Mouse (Mus musculus) kidney, embryonic 16.5 days (tissue): Measurements from ENCODE around the gene Gm42417. TPM values are rescaled to one million over a fixed set of nuclear protein-coding genes. Genes with fewer than 3 reads are reported as not detected.

Source experiments
- ATAC-seq: fragments of 200-750 bp; cut with Nextera tagmentation; 2 replicates; pipeline ENCODE4 v1.8.0; 2017; ENCODE audit warnings: moderate TSS enrichment; ENCODE audit not compliant: low FRiP score, low TSS enrichment
- H3K27ac ChIP-seq: fragments of 300-500 bp; sonication (generic); 2 replicates; pipeline ENCODE4 v1.5.1; 2014; ENCODE audit warnings: low read length
- H3K27me3 ChIP-seq: fragments of 300-500 bp; sonication (generic); 2 replicates; pipeline ENCODE4 v1.6.1; 2014; ENCODE audit warnings: low read length, control low read depth, mixed read lengths; ENCODE audit not compliant: insufficient read depth
- H3K36me3 ChIP-seq: fragments of 300-500 bp; sonication (generic); 2 replicates; pipeline ENCODE4 v1.6.1; 2014; ENCODE audit warnings: low read length, control low read depth, mixed read lengths; ENCODE audit not compliant: insufficient read depth
- H3K4me1 ChIP-seq: fragments of 300-500 bp; sonication (generic); 2 replicates; pipeline ENCODE4 v1.6.1; 2014; ENCODE audit warnings: low read length, control low read depth, mixed read lengths; ENCODE audit not compliant: insufficient read depth
- H3K4me2 ChIP-seq: fragments of 300-500 bp; sonication (generic); replicated peaks from 2 replicates; pipeline ENCODE4 v1.6.1; 2014; ENCODE audit warnings: low read depth, low read length
- H3K4me3 ChIP-seq: fragments of 300-500 bp; sonication (generic); 2 replicates; pipeline ENCODE4 v1.5.1; 2014; ENCODE audit warnings: mild to moderate bottlenecking, low read length
- H3K9ac ChIP-seq: fragments of 300-500 bp; sonication (generic); replicated peaks from 2 replicates; pipeline ENCODE4 v1.6.1; 2014; ENCODE audit warnings: low read length
- H3K9me3 ChIP-seq: fragments of 300-500 bp; sonication (generic); 2 replicates; pipeline ENCODE4 v1.6.1; 2016; ENCODE audit warnings: low read length, control low read depth
- WGBS: fragments of 180-500 bp; shearing (Covaris S2); extraction: QIAGEN DNeasy Blood & Tissue Kit; methylation state at CpG from one replicate; pipeline ENCODE4 v1.1.7; 2014; 5-methylcytosine and 5-hydroxymethylcytosine counted together
- polyA plus RNA-seq: library from polyadenylated mRNA; unstranded; fragments of >200 nt; fragmentation: Nextera tagmentation; extraction: Ambion mirVana; gene quantifications from 2 replicates; pipeline ENCODE4 v1.2.1, GENCODE M21; 2015

Gm42417 gene
- polyA plus RNA-seq, 1 experiment from 2014 or later: 0.30 TPM

DNA sequence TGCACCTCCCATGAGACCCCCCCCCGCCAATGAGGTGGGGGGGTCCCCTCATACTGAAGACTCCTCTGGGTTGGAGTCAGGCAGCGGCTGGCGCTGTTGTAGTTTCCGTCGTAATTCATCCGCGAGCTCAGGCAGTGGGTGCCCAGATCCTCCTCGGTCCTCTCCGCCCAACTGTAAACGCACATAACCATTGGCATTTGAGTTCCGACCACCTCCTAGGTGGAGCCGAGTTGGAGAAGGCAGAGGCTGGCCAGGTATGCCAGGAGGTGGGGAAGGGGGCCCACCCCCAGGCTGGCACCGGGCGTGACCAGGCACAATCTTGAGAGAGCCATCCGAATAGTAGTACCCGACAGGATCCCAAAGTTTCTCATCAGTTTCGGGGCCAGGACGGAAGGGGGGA lies 10.3 kb upstream of the Gm42417 start:
- WGBS: 61% methylated on average over 18 of the region's 18 CpGs
- no peak for ATAC-seq
- Histone ChIP-seq H3K4me1 (peaks cover 54% of the 10 kb centered on the region), H3K27ac (0 out of 2 replicates have a peak overlapping the region, but pooled peaks have one; percentile 37), H3K9me3 (no peaks in the 10 kb centered on the region), H3K9ac (0 out of 2 replicates have a peak overlapping the region, but pooled peaks have one; percentile 37), H3K4me2 (0 out of 2 replicates have a peak overlapping the region, but pooled peaks have one; percentile 6), H3K27me3 (no peaks in the 10 kb centered on the region), H3K36me3 (peaks cover 60% of the 10 kb centered on the region), H3K4me3 (no peak overlapping the region)

DNA sequence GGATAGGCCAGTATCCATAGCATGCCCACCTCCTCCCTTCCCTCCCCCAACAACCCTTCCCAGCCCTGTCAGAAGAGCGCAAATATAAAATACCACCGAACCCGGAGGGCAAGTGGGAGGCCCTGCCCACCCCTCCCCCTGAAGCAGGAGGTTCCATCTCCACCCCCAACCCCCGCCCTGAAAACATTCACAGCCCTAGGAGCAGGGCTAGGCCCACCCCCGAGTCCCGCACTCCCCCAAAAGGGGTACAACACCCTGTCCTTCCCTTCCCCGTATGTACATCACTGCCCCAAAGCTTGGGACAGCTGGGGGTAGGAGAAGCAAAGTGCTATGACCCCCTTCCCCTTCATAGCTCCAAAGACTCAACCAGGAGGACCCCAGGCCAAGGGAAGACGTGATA lies 9.5 kb upstream of the Gm42417 start:
- Histone ChIP-seq H3K9ac (0 out of 2 replicates have a peak overlapping the region, but pooled peaks have one; percentile 7), H3K27me3 (no peaks in the 10 kb centered on the region), H3K27ac (0 out of 2 replicates have a peak overlapping the region, but pooled peaks have one; percentile 37), H3K36me3 (peaks cover 52% of the 10 kb centered on the region), H3K9me3 (no peaks in the 10 kb centered on the region), H3K4me2 (0 out of 2 replicates have a peak overlapping the region, but pooled peaks have one; percentile 2), H3K4me3 (no peak overlapping the region; the same call in 1 of the 2 replicates), H3K4me1 (peaks cover 47% of the 10 kb centered on the region)
- ATAC-seq: no peak
- WGBS: 33% methylated on average over 8 of the region's 8 CpGs

GRCm38 (mm10) chr1:36547981-36548598 lies 8.9 kb upstream of the Gm42417 start:
- 28% methylated on average over 9 of the region's 9 CpGs for WGBS
- Histone ChIP-seq H3K4me2 (0 out of 2 replicates have a peak overlapping the region, but pooled peaks have one; percentile 14), H3K9me3 (no peaks in the 10 kb centered on the region), H3K4me3 (no peak overlapping the region), H3K27me3 (no peaks in the 10 kb centered on the region), H3K36me3 (peaks cover 45% of the 10 kb centered on the region), H3K4me1 (peaks cover 41% of the 10 kb centered on the region), H3K9ac (no peak overlapping the region; the same call in 1 of the 2 replicates), H3K27ac (peak overlapping the region; percentile 74)
- ATAC-seq: no peak

DNA sequence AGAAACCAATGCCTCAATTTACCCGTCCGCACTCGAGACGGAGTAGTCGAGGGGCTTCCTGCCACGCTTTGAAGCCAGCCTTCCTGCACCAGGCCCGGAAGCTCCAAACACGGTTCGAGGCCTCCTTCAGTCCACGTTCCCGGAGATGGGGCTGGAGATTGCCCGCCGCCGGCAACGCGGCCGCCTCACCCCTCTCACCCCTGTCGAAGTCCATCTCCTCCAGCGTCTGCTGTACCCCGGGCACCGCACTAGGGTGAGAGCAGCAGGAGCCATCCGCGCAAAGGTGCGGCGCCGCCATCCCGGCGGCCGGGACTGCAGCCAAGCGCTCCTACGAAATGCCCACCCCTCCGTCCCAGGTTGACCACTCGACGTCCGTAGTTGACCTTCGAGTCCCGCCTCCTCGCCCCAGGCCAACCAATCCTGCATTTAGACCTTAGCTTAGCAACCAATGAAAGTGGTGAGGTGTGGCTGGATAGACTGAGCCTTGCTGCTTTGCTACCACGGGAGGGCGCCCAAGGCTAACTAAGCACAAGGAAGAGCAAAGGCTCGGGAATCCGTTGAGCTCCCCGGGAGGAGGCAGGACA lies 7.8 kb upstream of the Gm42417 start, which contains the start of gene Ankrd39:
Ankrd39 (minus strand) TSS at position 558 of the 584 bp plus-strand sequence.
- peak within 1 kb of the TSS; percentile 74 for H3K27ac ChIP-seq
- peak within 1 kb of the TSS; percentile 89 for H3K9ac ChIP-seq
- H3K4me2 ChIP-seq: peak within 1 kb of the TSS; percentile 74
- peak; percentile 98 for ATAC-seq
- no peaks in the 10 kb centered on the region for H3K27me3 ChIP-seq
- H3K36me3 ChIP-seq: peaks cover 42% of the 10 kb centered on the region
- no peaks in the 10 kb centered on the region for H3K9me3 ChIP-seq
- peak within 1 kb of the TSS; percentile 76 for H3K4me3 ChIP-seq
- WGBS: under 1% methylated on average over 43 of the region's 43 CpGs
- peaks cover 33% of the 10 kb centered on the region for H3K4me1 ChIP-seq

- Histone ChIP-seq H3K9ac (peak overlapping the region; percentile 89), H3K27ac (no peak overlapping the region), H3K4me2 (peak overlapping the region; percentile 74), H3K36me3 (peaks cover 42% of the 10 kb centered on the region), H3K4me1 (peaks cover 33% of the 10 kb centered on the region), H3K27me3 (no peaks in the 10 kb centered on the region), H3K9me3 (no peaks in the 10 kb centered on the region), H3K4me3 (peak overlapping the region; percentile 76)
- 73% methylated on average over 19 of the region's 19 CpGs for WGBS
- ATAC-seq: no peak
These were observed 6.8 kb upstream of the Gm42417 start for GRCm38 (mm10) chr1:36545845-36546600.

- Histone ChIP-seq H3K27ac (no peak overlapping the region), H3K9ac (no peak overlapping the region), H3K36me3 (peaks cover 41% of the 10 kb centered on the region), H3K4me1 (peaks cover 33% of the 10 kb centered on the region), H3K4me3 (no peak overlapping the region), H3K27me3 (no peaks in the 10 kb centered on the region), H3K9me3 (no peaks in the 10 kb centered on the region), H3K4me2 (no peak overlapping the region)
- 74% methylated on average over 2 of the region's 2 CpGs for WGBS
- no peak for ATAC-seq
These were observed 6.2 kb upstream of the Gm42417 start for GRCm38 (mm10) chr1:36545382-36545781.

- Histone ChIP-seq H3K9me3 (no peaks in the 10 kb centered on the region), H3K4me3 (no peak overlapping the region), H3K27ac (no peak overlapping the region), H3K9ac (no peak overlapping the region), H3K4me1 (peaks cover 14% of the 10 kb centered on the region), H3K36me3 (peaks cover 38% of the 10 kb centered on the region), H3K4me2 (no peak overlapping the region), H3K27me3 (no peaks in the 10 kb centered on the region)
- no peak for ATAC-seq
- 91% methylated on average over 9 of the region's 9 CpGs for WGBS
These were observed 3.7 kb upstream of the Gm42417 start for GRCm38 (mm10) chr1:36542925-36543324.

DNA sequence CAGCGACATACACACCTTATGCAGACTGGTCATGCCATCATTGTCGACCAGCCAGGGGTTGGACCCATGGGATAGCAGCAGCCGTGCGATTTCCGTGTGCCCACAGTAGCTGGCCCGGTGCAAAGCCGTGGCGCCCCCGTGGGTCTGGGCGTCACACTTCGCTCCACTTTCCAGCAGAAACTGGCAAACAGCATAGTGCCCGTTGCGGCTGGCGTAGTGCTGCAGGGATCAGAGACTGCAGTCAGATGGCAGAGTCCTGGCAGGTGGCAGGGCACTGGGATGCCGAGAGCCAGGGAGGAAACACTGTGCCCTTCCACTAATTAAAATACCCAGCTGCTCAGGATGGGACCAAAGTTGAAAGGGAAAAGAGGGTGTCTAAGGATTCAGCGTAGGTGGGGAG lies 2.6 kb upstream of the Gm42417 start:
- no peaks in the 10 kb centered on the region for H3K27me3 ChIP-seq
- 94% methylated on average over 16 of the region's 16 CpGs for WGBS
- no peaks in the 10 kb centered on the region for H3K9me3 ChIP-seq
- H3K4me3 ChIP-seq: no peak overlapping the region
- H3K4me2 ChIP-seq: no peak overlapping the region
- H3K4me1 ChIP-seq: peaks cover 7% of the 10 kb centered on the region; the same call in 1 of the 2 replicates
- no peak overlapping the region for H3K27ac ChIP-seq
- H3K9ac ChIP-seq: no peak overlapping the region
- peaks cover 42% of the 10 kb centered on the region for H3K36me3 ChIP-seq
- ATAC-seq: no peak

GRCm38 (mm10) chr1:36540807-36541206 lies 1.6 kb upstream of the Gm42417 start:
- no peak overlapping the region for H3K4me2 ChIP-seq
- H3K36me3 ChIP-seq: peaks cover 42% of the 10 kb centered on the region
- H3K4me3 ChIP-seq: no peak overlapping the region
- WGBS: 91% methylated on average over 12 of the region's 12 CpGs
- ATAC-seq: no peak
- H3K9me3 ChIP-seq: no peaks in the 10 kb centered on the region
- no peak overlapping the region for H3K9ac ChIP-seq
- H3K4me1 ChIP-seq: 0 out of 2 replicates have a peak, but pooled peaks cover 6% of the 10 kb centered on the region
- H3K27ac ChIP-seq: no peak overlapping the region
- no peaks in the 10 kb centered on the region for H3K27me3 ChIP-seq
